Mouse (Mus musculus) brain, embryonic 14.5 days (tissue): Measurements from ENCODE around the gene Thbs1.

Source experiments
- CTCF ChIP-seq: fragments of 200-500 bp; IDR thresholded peaks from 2 replicates; pipeline ENCODE4 v1.5.1; 2012; ENCODE audit warnings: inconsistent platforms, mild to moderate bottlenecking, moderate library complexity, borderline replicate concordance; ENCODE audit not compliant: insufficient read depth, insufficient read length; ENCODE audit errors: extremely low read depth
- POLR2A ChIP-seq: fragments of 200-500 bp; IDR thresholded peaks from 2 replicates; pipeline ENCODE4 v1.6.1; 2012; ENCODE audit warnings: mild to moderate bottlenecking, inconsistent platforms, borderline replicate concordance; ENCODE audit not compliant: poor library complexity, insufficient read depth, insufficient read length, severe bottlenecking; ENCODE audit errors: extremely low read depth

DNA sequence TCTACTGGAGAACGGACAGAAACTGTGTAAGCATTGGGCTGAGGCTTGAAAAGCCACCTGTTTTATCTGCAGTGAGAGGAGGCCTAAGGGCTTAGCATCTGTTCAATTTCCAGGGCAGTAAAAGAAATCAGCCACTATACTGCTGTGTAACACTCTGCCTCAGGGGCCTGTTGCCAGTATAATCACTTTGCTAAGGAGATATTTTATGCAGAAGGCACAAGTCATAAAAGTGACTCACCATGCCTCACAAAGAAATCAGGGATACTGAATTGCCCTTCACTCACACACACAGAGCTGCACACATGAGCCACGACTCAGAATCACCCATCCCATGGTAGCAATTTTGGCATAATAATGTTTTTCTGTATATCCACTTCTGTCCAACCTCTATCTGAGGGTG, 4.5 kb downstream of the Thbs1 start:
- TF ChIP-seq CTCF (no peak), POLR2A (no peak)
